Mouse (Mus musculus) embryonic facial prominence, embryonic 12.5 days (tissue): ENCODE data around the gene 2210011C24Rik. TPM values are rescaled to one million over a fixed set of nuclear protein-coding genes. Genes with fewer than 3 reads are reported as not detected.
"Not testable (repeated sequence)": the region's sequence is repeated elsewhere in the genome, so short reads cannot be mapped to it uniquely, and the experiment has no call there.

ENCODE experiments used
- ATAC-seq: fragments of 200-750 bp; cut with Nextera tagmentation; 2 replicates; pipeline ENCODE4 v1.8.0; 2017; ENCODE audit not compliant: insufficient number of reproducible peaks, insufficient read depth, low FRiP score, low TSS enrichment
- H3K27ac ChIP-seq: fragments of 300-500 bp; sonication (generic); 2 replicates; pipeline ENCODE4 v1.5.1; 2016; ENCODE audit warnings: mild to moderate bottlenecking
- H3K27me3 ChIP-seq: fragments of 300-500 bp; sonication (generic); 2 replicates; pipeline ENCODE4 v1.6.1; 2016; ENCODE audit warnings: mild to moderate bottlenecking, moderate library complexity
- H3K36me3 ChIP-seq: fragments of 300-500 bp; sonication (generic); 2 replicates; pipeline ENCODE4 v1.6.1; 2016; ENCODE audit warnings: mild to moderate bottlenecking
- H3K4me1 ChIP-seq: fragments of 300-500 bp; sonication (generic); 2 replicates; pipeline ENCODE4 v1.6.1; 2016
- H3K4me2 ChIP-seq: fragments of 300-500 bp; sonication (generic); replicated peaks from 2 replicates; pipeline ENCODE4 v1.6.1; 2016; ENCODE audit warnings: mild to moderate bottlenecking, moderate library complexity
- H3K4me3 ChIP-seq: fragments of 300-500 bp; sonication (generic); 2 replicates; pipeline ENCODE4 v1.5.1; 2016; ENCODE audit warnings: mild to moderate bottlenecking
- H3K9ac ChIP-seq: fragments of 300-500 bp; sonication (generic); 2 replicates; pipeline ENCODE4 v1.6.1; 2016; ENCODE audit warnings: mild to moderate bottlenecking, moderate library complexity
- H3K9me3 ChIP-seq: fragments of 300-500 bp; sonication (generic); 2 replicates; pipeline ENCODE4 v1.6.1; 2016; ENCODE audit warnings: mild to moderate bottlenecking, moderate library complexity
- WGBS: fragments of 180-500 bp; shearing (Covaris S2); methylation state at CpG from one replicate; pipeline ENCODE4 v1.1.7; 2016; 5-methylcytosine and 5-hydroxymethylcytosine counted together
- polyA plus RNA-seq: library from polyadenylated mRNA; unstranded; fragments of >200 nt; fragmentation: Nextera tagmentation; extraction: Ambion mirVana; gene quantifications from 2 replicates; pipeline ENCODE4 v1.2.1, GENCODE M21; 2016

2210011C24Rik gene
- polyA plus RNA-seq, 1 experiment from 2014 or later: not detected

DNA sequence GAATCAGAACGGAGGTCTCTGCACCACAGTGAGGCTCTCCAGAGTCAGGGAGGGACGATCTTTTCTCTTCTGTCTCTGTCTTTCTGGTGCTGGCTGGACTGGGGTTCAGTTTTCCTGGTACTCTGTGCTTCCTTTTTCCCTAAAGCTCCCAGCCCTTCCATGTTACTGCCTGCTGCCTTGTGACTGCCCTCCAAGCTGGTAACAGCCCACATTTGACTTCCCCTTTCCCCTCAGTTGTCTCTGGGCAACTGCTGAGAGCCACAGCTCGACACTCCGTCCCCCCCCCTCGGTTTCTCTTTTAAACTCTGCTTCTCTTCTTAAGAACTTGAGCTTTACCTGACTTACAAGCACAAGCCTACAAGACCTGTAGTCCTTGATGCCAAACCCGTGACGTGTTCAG lies 22.7 kb downstream of the 2210011C24Rik start:
- 85% methylated on average over 7 of the region's 7 CpGs for WGBS
- H3K4me3 ChIP-seq: no peak overlapping the region
- no peak for ATAC-seq
- no peaks in the 10 kb centered on the region for H3K9me3 ChIP-seq
- no peaks in the 10 kb centered on the region for H3K27me3 ChIP-seq
- H3K27ac ChIP-seq: no peak overlapping the region
- H3K36me3 ChIP-seq: peaks cover 84% of the 10 kb centered on the region
- H3K4me2 ChIP-seq: no peak overlapping the region
- no peaks in the 10 kb centered on the region for H3K4me1 ChIP-seq
- H3K9ac ChIP-seq: no peak overlapping the region

DNA sequence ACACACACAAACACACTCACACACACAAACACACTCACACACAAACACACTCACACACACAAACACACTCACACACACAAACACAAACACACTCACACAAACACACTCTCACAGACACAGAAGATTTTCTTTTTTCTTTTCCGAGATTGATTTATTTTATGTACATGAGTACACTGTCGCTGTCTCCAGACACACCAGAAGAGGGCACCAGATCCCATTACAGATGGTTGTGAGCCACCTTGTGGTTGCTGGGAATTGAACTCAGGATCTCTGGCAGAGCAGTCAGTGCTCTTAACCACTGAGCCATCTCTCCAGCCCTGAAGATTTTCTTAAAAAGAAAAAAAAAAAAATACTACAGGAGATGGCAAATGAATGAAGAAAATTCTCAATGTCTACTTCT lies 28.7 kb downstream of the 2210011C24Rik start:
- H3K4me2 ChIP-seq, H3K27me3 ChIP-seq, H3K9me3 ChIP-seq, H3K27ac ChIP-seq, ATAC-seq, H3K4me3 ChIP-seq, H3K4me1 ChIP-seq: not testable (repeated sequence)
- H3K36me3 ChIP-seq: peaks cover 73% of the 10 kb centered on the region
- 0 out of 2 replicates have a peak overlapping the region, but pooled peaks have one; percentile 10 for H3K9ac ChIP-seq
- WGBS: 95% methylated on average over 2 of the region's 2 CpGs

GRCm38 (mm10) chr8:83982449-83982848 lies 29.5 kb downstream of the 2210011C24Rik start:
- H3K4me3 ChIP-seq: no peak overlapping the region
- no peak overlapping the region for H3K4me2 ChIP-seq
- H3K36me3 ChIP-seq: peaks cover 65% of the 10 kb centered on the region
- H3K27me3 ChIP-seq: no peaks in the 10 kb centered on the region
- H3K4me1 ChIP-seq: peaks cover 6% of the 10 kb centered on the region; the same call in 1 of the 2 replicates
- 82% methylated on average over 4 of the region's 4 CpGs for WGBS
- no peak overlapping the region for H3K9ac ChIP-seq
- H3K27ac ChIP-seq: no peak overlapping the region
- no peaks in the 10 kb centered on the region for H3K9me3 ChIP-seq
- ATAC-seq: no peak

DNA sequence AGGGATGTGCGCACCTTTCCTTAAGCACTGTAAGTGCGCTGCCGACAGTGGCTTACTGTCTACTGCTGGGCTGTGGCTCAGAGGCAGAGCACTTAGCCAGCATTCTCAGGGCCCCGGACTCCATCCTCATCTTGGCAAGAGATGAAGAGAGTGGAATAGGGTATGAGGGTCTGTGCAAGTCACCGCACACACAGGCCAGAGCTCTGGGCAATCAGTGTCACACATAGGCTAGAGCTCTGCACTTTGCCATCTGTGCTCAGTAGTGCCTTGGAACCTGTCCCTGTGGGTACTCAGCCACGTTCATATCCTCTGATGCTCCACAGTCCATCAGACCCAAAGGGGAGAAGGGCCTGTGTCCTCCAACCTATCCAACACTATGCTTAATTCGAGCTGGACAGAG lies 30.4 kb downstream of the 2210011C24Rik start:
- ATAC-seq: no peak
- H3K36me3 ChIP-seq: peaks cover 56% of the 10 kb centered on the region
- 96% methylated on average over 7 of the region's 7 CpGs for WGBS

GRCm38 (mm10) chr8:83980845-83981244 lies 31.1 kb downstream of the 2210011C24Rik start:
- H3K36me3 ChIP-seq: peaks cover 53% of the 10 kb centered on the region

More for the DNA sequence above, 30.4 kb downstream of the 2210011C24Rik start:
- H3K9ac ChIP-seq: no peak overlapping the region
- H3K9me3 ChIP-seq: no peaks in the 10 kb centered on the region
- peaks cover 16% of the 10 kb centered on the region for H3K4me1 ChIP-seq
- H3K4me3 ChIP-seq: no peak overlapping the region
- no peak overlapping the region for H3K27ac ChIP-seq
- no peaks in the 10 kb centered on the region for H3K27me3 ChIP-seq
- H3K4me2 ChIP-seq: no peak overlapping the region

GRCm38 (mm10) chr8:83980250-83980649 lies 31.7 kb downstream of the 2210011C24Rik start:
- peaks cover 49% of the 10 kb centered on the region for H3K36me3 ChIP-seq

More at GRCm38 (mm10) chr8:83980845-83981244, 31.1 kb downstream of the 2210011C24Rik start:
- Histone ChIP-seq H3K4me2 (no peak overlapping the region), H3K4me1 (peaks cover 16% of the 10 kb centered on the region), H3K27me3 (no peaks in the 10 kb centered on the region), H3K27ac (no peak overlapping the region), H3K9ac (no peak overlapping the region), H3K9me3 (no peaks in the 10 kb centered on the region), H3K4me3 (no peak overlapping the region)
- WGBS: 87% methylated on average over 8 of the region's 8 CpGs
- no peak for ATAC-seq

GRCm38 (mm10) chr8:83978200-83978599 lies 33.8 kb downstream of the 2210011C24Rik start:
- no peak overlapping the region for H3K27ac ChIP-seq
- no peak overlapping the region for H3K4me2 ChIP-seq
- H3K27me3 ChIP-seq: no peaks in the 10 kb centered on the region
- peaks cover 31% of the 10 kb centered on the region for H3K36me3 ChIP-seq
- no peak overlapping the region for H3K4me3 ChIP-seq
- WGBS: 70% methylated on average over 9 of the region's 9 CpGs
- H3K9ac ChIP-seq: no peak overlapping the region
- H3K9me3 ChIP-seq: no peaks in the 10 kb centered on the region
- peaks cover 28% of the 10 kb centered on the region for H3K4me1 ChIP-seq
- ATAC-seq: no peak

More at GRCm38 (mm10) chr8:83980250-83980649, 31.7 kb downstream of the 2210011C24Rik start:
- H3K4me2 ChIP-seq: no peak overlapping the region
- H3K27me3 ChIP-seq: no peaks in the 10 kb centered on the region
- ATAC-seq: no peak
- peaks cover 16% of the 10 kb centered on the region for H3K4me1 ChIP-seq
- 95% methylated on average over 1 of the region's 1 CpGs for WGBS
- H3K4me3 ChIP-seq: no peak overlapping the region
- H3K27ac ChIP-seq: no peak overlapping the region
- H3K9me3 ChIP-seq: no peaks in the 10 kb centered on the region
- no peak overlapping the region for H3K9ac ChIP-seq

- no peaks in the 10 kb centered on the region for H3K9me3 ChIP-seq
- no peak overlapping the region for H3K4me2 ChIP-seq
- H3K27me3 ChIP-seq: no peaks in the 10 kb centered on the region
- no peak overlapping the region for H3K4me3 ChIP-seq
- H3K36me3 ChIP-seq: peaks cover 25% of the 10 kb centered on the region
- H3K4me1 ChIP-seq: peaks cover 28% of the 10 kb centered on the region
- no peak for ATAC-seq
- WGBS: 49% methylated on average over 6 of the region's 6 CpGs
- H3K9ac ChIP-seq: no peak overlapping the region
- 0 out of 2 replicates have a peak overlapping the region, but pooled peaks have one; percentile 30 for H3K27ac ChIP-seq
Measured at GRCm38 (mm10) chr8:83977646-83978045, 34.3 kb downstream of the 2210011C24Rik start.

- no peaks in the 10 kb centered on the region for H3K27me3 ChIP-seq
- WGBS: 77% methylated on average over 5 of the region's 5 CpGs
- no peaks in the 10 kb centered on the region for H3K9me3 ChIP-seq
- H3K9ac ChIP-seq: no peak overlapping the region
- no peak for ATAC-seq
- no peak overlapping the region for H3K4me2 ChIP-seq
- no peak overlapping the region for H3K27ac ChIP-seq
- peaks cover 30% of the 10 kb centered on the region for H3K4me1 ChIP-seq
- no peak overlapping the region for H3K4me3 ChIP-seq
- H3K36me3 ChIP-seq: peaks cover 18% of the 10 kb centered on the region
Measured at GRCm38 (mm10) chr8:83976779-83977350, 35.1 kb downstream of the 2210011C24Rik start.

DNA sequence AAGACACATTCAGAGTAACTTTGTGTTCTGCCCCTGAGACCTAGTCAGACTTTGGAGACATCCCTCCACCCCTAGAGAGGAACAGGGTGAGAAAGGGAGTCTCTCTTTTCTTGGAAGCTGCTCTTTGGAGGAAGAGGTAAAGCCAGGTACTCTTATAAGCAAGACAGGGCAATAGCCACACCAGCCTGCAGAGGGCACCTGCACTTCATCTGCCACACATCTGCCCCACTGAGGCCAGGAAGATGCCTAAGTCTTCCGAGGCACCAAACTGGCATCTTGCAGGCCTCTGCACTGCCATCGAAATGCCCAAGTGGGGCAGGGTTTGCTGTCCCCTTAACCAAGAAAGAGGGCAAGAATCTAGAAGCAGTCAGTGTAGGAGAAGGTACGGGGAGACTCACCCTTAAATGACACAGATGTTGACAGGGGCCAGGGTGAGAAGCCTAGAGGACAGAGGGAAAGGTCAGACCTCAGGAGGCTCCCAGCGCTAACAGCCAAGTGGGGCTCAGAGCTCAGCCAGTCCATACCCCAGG lies 35.8 kb downstream of the 2210011C24Rik start:
- WGBS: 86% methylated on average over 4 of the region's 4 CpGs
- Histone ChIP-seq H3K9me3 (no peaks in the 10 kb centered on the region), H3K9ac (no peak overlapping the region), H3K27ac (no peak overlapping the region), H3K27me3 (no peaks in the 10 kb centered on the region), H3K4me2 (no peak overlapping the region), H3K36me3 (peaks cover 11% of the 10 kb centered on the region), H3K4me3 (no peak overlapping the region), H3K4me1 (peaks cover 32% of the 10 kb centered on the region)
- no peak for ATAC-seq

- WGBS: 90% methylated on average over 4 of the region's 4 CpGs
- peaks cover 32% of the 10 kb centered on the region for H3K4me1 ChIP-seq
- ATAC-seq: no peak
- H3K4me2 ChIP-seq: peak overlapping the region; percentile 98
- H3K9ac ChIP-seq: no peak overlapping the region
- no peaks in the 10 kb centered on the region for H3K9me3 ChIP-seq
- H3K27ac ChIP-seq: no peak overlapping the region
- no peaks in the 10 kb centered on the region for H3K27me3 ChIP-seq
- H3K4me3 ChIP-seq: peak overlapping the region; percentile 95; the same call in 1 of the 2 replicates
- H3K36me3 ChIP-seq: peaks cover 9% of the 10 kb centered on the region
Measured at GRCm38 (mm10) chr8:83974521-83974920, 37.5 kb downstream of the 2210011C24Rik start.
